Mouse (Mus musculus) forebrain, embryonic 14.5 days (tissue): ENCODE measurements at regions not wholly inside any gene's neighbourhood (a gene's known extent, or its start where the extent isn't known, plus 50 kb on each side); places are given as distances from the start of the nearest gene placed in this dataset.
A peak's percentile ranks its signal among the peaks of the same experiment; 100 is the strongest.
"Not testable (repeated sequence)": the region's sequence is repeated elsewhere in the genome, so short reads cannot be mapped to it uniquely, and the experiment has no call there.

Source experiments
- ATAC-seq: fragments of 200-750 bp; cut with Nextera tagmentation; 2 replicates; pipeline ENCODE4 v1.8.0; 2017; ENCODE audit warnings: mild to moderate bottlenecking, moderate library complexity
- DNase-seq: peaks from one replicate; pipeline ENCODE4 v3.0.0-alpha.2; 2015; ENCODE audit warnings: low spot score
- H3K27ac ChIP-seq: fragments of 300-500 bp; sonication (generic); 2 replicates; pipeline ENCODE4 v1.5.1; 2014; ENCODE audit warnings: low read depth, mild to moderate bottlenecking, control low read depth, low read length, moderate library complexity
- H3K27me3 ChIP-seq: fragments of 300-500 bp; sonication (generic); replicated peaks from 2 replicates; pipeline ENCODE4 v1.6.1; 2014; ENCODE audit warnings: low read length, control low read depth, mixed read lengths; ENCODE audit not compliant: control insufficient read depth, insufficient read depth
- H3K36me3 ChIP-seq: fragments of 300-500 bp; sonication (generic); 2 replicates; pipeline ENCODE4 v1.6.1; 2014; ENCODE audit warnings: low read length, control low read depth; ENCODE audit not compliant: control insufficient read depth, insufficient read depth
- H3K4me1 ChIP-seq: fragments of 300-500 bp; sonication (generic); 2 replicates; pipeline ENCODE4 v1.6.1; 2014; ENCODE audit warnings: antibody characterized with exemption, low read length, control low read depth; ENCODE audit not compliant: control insufficient read depth, insufficient read depth
- H3K4me2 ChIP-seq: fragments of 300-500 bp; sonication (generic); 2 replicates; pipeline ENCODE4 v1.6.1; 2014; ENCODE audit warnings: mild to moderate bottlenecking, control low read depth, low read length
- H3K4me3 ChIP-seq: fragments of 300-500 bp; sonication (generic); 2 replicates; pipeline ENCODE4 v1.5.1; 2014; ENCODE audit warnings: low read depth, low read length, control low read depth
- H3K9ac ChIP-seq: fragments of 300-500 bp; sonication (generic); 2 replicates; pipeline ENCODE4 v1.6.1; 2014; ENCODE audit warnings: mild to moderate bottlenecking, low read length, control low read depth, moderate library complexity
- H3K9me3 ChIP-seq: fragments of 300-500 bp; sonication (generic); replicated peaks from 2 replicates; pipeline ENCODE4 v1.6.1; 2016; ENCODE audit warnings: low read length, control low read depth, mixed read lengths; ENCODE audit not compliant: control insufficient read depth
- WGBS: fragments of 180-500 bp; shearing (Covaris S2); extraction: QIAGEN DNeasy Blood & Tissue Kit; methylation state at CpG from one replicate; pipeline ENCODE4 v1.1.7; 2014; 5-methylcytosine and 5-hydroxymethylcytosine counted together

- Histone ChIP-seq H3K27ac (peak overlapping the region; percentile 22; the same call in 1 of the 2 replicates), H3K9me3 (no peaks in the 10 kb centered on the region), H3K4me3 (peak overlapping the region; percentile 8), H3K27me3 (no peaks in the 10 kb centered on the region), H3K4me1 (no peaks in the 10 kb centered on the region), H3K4me2 (peak overlapping the region; percentile 48), H3K36me3 (no peaks in the 10 kb centered on the region), H3K9ac (peak overlapping the region; percentile 40; the same call in 1 of the 2 replicates)
- 11% methylated on average over 14 of the region's 14 CpGs for WGBS
- DNase-seq (peak; percentile 61), ATAC-seq (peak; percentile 91)
Measured at GRCm38 (mm10) chr2:53501657-53502274, 310.2 kb downstream of the Arl6ip6 start.

GRCm38 (mm10) chr2:53502275-53502667 is 310.7 kb downstream of the Arl6ip6 start:
- 27% methylated on average over 4 of the region's 4 CpGs for WGBS
- Histone ChIP-seq H3K4me3 (no peak overlapping the region), H3K27ac (no peak overlapping the region), H3K4me1 (no peaks in the 10 kb centered on the region), H3K4me2 (peak overlapping the region; percentile 48; the same call in 1 of the 2 replicates), H3K27me3 (no peaks in the 10 kb centered on the region), H3K9me3 (no peaks in the 10 kb centered on the region), H3K36me3 (no peaks in the 10 kb centered on the region), H3K9ac (no peak overlapping the region)
- peak; percentile 50; the same call in 1 of the 2 replicates for ATAC-seq
- DNase-seq, result peak; percentile 19

- DNase-seq, result no peak
- ATAC-seq, result no peak
- no peaks in the 10 kb centered on the region for H3K27me3 ChIP-seq
- H3K4me2 ChIP-seq, result no peak overlapping the region
- H3K27ac ChIP-seq, result no peak overlapping the region
- no peaks in the 10 kb centered on the region for H3K36me3 ChIP-seq
- no peak overlapping the region for H3K4me3 ChIP-seq
- no peaks in the 10 kb centered on the region for H3K4me1 ChIP-seq
- H3K9me3 ChIP-seq, result no peaks in the 10 kb centered on the region
- no peak overlapping the region for H3K9ac ChIP-seq
- 92% methylated on average over 2 of the region's 2 CpGs for WGBS
Measured at GRCm38 (mm10) chr2:53542097-53542496, 350.6 kb downstream of the Arl6ip6 start.

GRCm38 (mm10) chr2:53574007-53574406 is 382.5 kb downstream of the Arl6ip6 start:
- no peak overlapping the region for H3K27ac ChIP-seq
- no peaks in the 10 kb centered on the region for H3K9me3 ChIP-seq
- H3K36me3 ChIP-seq, result no peaks in the 10 kb centered on the region
- no peak overlapping the region for H3K4me2 ChIP-seq
- H3K9ac ChIP-seq, result no peak overlapping the region
- 94% methylated on average over 1 of the region's 1 CpGs for WGBS
- H3K4me3 ChIP-seq, result no peak overlapping the region
- no peaks in the 10 kb centered on the region for H3K4me1 ChIP-seq
- H3K27me3 ChIP-seq, result no peaks in the 10 kb centered on the region
- ATAC-seq (no peak), DNase-seq (no peak)

GRCm38 (mm10) chr2:53605829-53606228 is 414.3 kb downstream of the Arl6ip6 start:
- Histone ChIP-seq H3K27ac (no peak overlapping the region), H3K9ac (no peak overlapping the region), H3K36me3 (no peaks in the 10 kb centered on the region), H3K4me1 (no peaks in the 10 kb centered on the region), H3K4me3 (no peak overlapping the region), H3K27me3 (no peaks in the 10 kb centered on the region), H3K9me3 (no peaks in the 10 kb centered on the region), H3K4me2 (no peak overlapping the region)
- DNase-seq (no peak), ATAC-seq (no peak)
- 82% methylated on average over 2 of the region's 2 CpGs for WGBS

- Histone ChIP-seq H3K9me3 (no peaks in the 10 kb centered on the region), H3K4me2 (no peak overlapping the region), H3K4me3 (no peak overlapping the region), H3K9ac (no peak overlapping the region), H3K27me3 (no peaks in the 10 kb centered on the region), H3K4me1 (no peaks in the 10 kb centered on the region), H3K36me3 (no peaks in the 10 kb centered on the region), H3K27ac (no peak overlapping the region)
- 79% methylated on average over 3 of the region's 3 CpGs for WGBS
- DNase-seq (no peak), ATAC-seq (no peak)
Measured at GRCm38 (mm10) chr2:53619681-53620080, 428.2 kb downstream of the Arl6ip6 start.

GRCm38 (mm10) chr2:53632816-53633474 is 441.4 kb downstream of the Arl6ip6 start:
- not testable (repeated sequence) for ATAC-seq, H3K27me3 ChIP-seq, DNase-seq, H3K4me3 ChIP-seq, H3K27ac ChIP-seq, H3K9me3 ChIP-seq, H3K4me2 ChIP-seq, H3K36me3 ChIP-seq, H3K4me1 ChIP-seq, H3K9ac ChIP-seq
- WGBS, result 76% methylated on average over 19 of the region's 19 CpGs

GRCm38 (mm10) chr2:53668599-53669372 is 416.6 kb downstream of the Rprm start:
- no peak for ATAC-seq
- H3K27me3 ChIP-seq, result no peaks in the 10 kb centered on the region
- no peak overlapping the region for H3K4me2 ChIP-seq
- H3K4me1 ChIP-seq, result no peaks in the 10 kb centered on the region
- DNase-seq, result no peak
- H3K36me3 ChIP-seq, result no peaks in the 10 kb centered on the region
- no peak overlapping the region for H3K9ac ChIP-seq
- H3K9me3 ChIP-seq, result no peaks in the 10 kb centered on the region
- H3K27ac ChIP-seq, result no peak overlapping the region
- no peak overlapping the region for H3K4me3 ChIP-seq
- 78% methylated on average over 6 of the region's 6 CpGs for WGBS
